Mouse (Mus musculus) liver, adult 10 weeks (tissue): ENCODE results near the gene Fbxw19. TPM values are rescaled to one million over a fixed set of nuclear protein-coding genes. Genes with fewer than 3 reads are reported as not detected.

ENCODE experiments used
- polyA plus RNA-seq: library from polyadenylated mRNA; stranded (reverse); fragments of 350-450 nt; fragmentation: Illumina TruSeq; extraction: RNeasy Lipid Tissue Mini Kit (QIAGEN cat#74804); gene quantifications from one replicate; pipeline ENCODE4 v1.2.3, GENCODE M21; 2014; ENCODE audit warnings: low read depth, low replicate concordance

Gene Fbxw19
- polyA plus RNA-seq: not detected

DNA sequence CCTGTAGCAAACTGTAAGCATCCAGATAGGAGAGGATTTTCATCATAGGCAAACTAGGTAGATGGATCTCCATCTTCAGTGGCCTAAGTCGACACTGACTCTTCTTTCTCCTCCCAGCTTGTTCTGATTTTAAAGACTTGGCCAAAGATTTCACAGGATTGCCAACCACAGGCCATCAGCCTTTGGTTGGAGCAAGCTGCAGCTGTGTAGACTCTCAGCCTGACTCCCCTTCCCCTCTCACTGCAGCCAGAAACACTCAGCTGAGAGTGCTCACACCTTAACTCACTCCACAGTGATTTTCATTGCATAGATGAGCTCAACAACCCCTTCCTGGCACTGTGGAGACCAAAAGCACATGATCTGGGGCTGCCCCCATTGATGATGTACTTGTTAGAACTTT lies at the start of gene Fbxw19:
Fbxw19 (minus strand) TSS at position 101 of the 400 bp plus-strand sequence.

DNA sequence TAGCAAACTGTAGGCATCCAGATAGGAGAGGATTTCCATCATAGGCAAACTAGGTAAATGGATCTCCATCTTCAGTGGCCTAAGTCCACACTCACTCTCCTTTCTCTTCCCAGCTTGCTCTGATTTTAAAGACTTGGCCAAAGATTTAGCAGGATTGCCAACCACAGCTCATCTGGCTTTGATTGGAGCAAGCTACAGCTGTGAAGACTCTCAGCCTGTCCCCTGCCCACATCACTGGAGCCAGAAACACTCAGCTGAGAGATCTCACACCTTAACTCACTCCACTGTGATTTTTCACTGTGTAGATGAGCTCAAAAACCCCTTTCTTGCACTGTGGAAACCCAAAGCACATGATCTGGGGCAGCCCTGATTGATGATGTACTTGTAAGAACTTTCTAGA lies 46.6 kb downstream of the Fbxw19 start, which contains the start of gene Fbxw16:
Fbxw16 (minus strand) TSS at position 101 of the 400 bp plus-strand sequence.

Other genes with a start within 250 kb of the Fbxw19 start
- not detected for gene Fbxw14, start 208.2 kb downstream of the Fbxw19 start, polyA plus RNA-seq
- not detected for gene Fbxw28, start 156.2 kb downstream of the Fbxw19 start, polyA plus RNA-seq
- gene Fbxw22, start 91.6 kb downstream of the Fbxw19 start, polyA plus RNA-seq: not detected
- not detected for gene Fbxw16, start 46.7 kb downstream of the Fbxw19 start, polyA plus RNA-seq
- gene Fbxw15, start 72.4 kb upstream of the Fbxw19 start, polyA plus RNA-seq: not detected
- gene Fbxw24, start 130.2 kb upstream of the Fbxw19 start, polyA plus RNA-seq: not detected
- gene Fbxw25, start 168.8 kb upstream of the Fbxw19 start, polyA plus RNA-seq: not detected
- gene Fbxw18, start 206.8 kb upstream of the Fbxw19 start, polyA plus RNA-seq: not detected